Mouse (Mus musculus): Measurements from ENCODE around the gene Vmn2r57.
"Not testable (repeated sequence)": the region's sequence is repeated elsewhere in the genome, so short reads cannot be mapped to it uniquely, and the experiment has no call there.

The Vmn2r57 gene

GRCm38 (mm10) chr7:41448596-41448995 lies at the start of gene Vmn2r57:
TSS of gene Vmn2r57 (minus strand) at chr7:41448696.
- DNase-seq = not testable (repeated sequence)

DNA sequence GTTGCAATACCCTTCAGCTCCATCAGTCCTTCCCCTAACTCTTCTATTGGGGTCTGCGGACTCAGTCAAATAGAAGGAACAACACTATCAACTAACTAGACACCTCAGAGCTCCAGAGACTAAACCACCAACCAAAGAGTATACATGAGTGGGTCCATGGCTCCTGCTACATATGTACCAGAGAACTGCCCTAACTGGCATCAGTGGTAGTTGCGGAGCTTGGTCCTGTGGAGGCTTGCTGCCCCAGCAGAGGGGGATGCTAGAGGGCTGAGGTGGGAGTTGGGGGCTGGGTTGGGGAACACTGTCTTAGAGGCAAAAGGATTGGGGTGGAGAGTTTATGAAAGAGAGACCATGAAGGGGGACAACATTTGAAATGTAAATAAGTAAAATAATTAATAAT lies 49.4 kb upstream of the Vmn2r57 start:
- DNase-seq = no peak

- DNase-seq = no peak
Observed at GRCm38 (mm10) chr7:41451864-41452263, 3.4 kb upstream of the Vmn2r57 start.

- DNase-seq = no peak
Observed at GRCm38 (mm10) chr7:41394130-41394529, 54.4 kb downstream of the Vmn2r57 start.

- DNase-seq = peak; percentile 90 to 93
Observed at GRCm38 (mm10) chr7:41393048-41393971, 55.2 kb downstream of the Vmn2r57 start, which contains the start of gene AI987944. TSS of gene AI987944 (minus strand) at chr7:41393379.
